Mouse (Mus musculus) adrenal gland, postnatal 14 days (tissue): ENCODE results near the gene Nalcn. TPM values are rescaled to one million over a fixed set of nuclear protein-coding genes. Genes with fewer than 3 reads are reported as not detected.

Experiments used
- total RNA-seq: library from RNA; stranded (reverse); gene quantifications from 2 replicates; pipeline ENCODE4 v1.2.3, GENCODE M21; 2021

Gene Nalcn
- total RNA-seq, 1 experiment from 2014 or later = 5.1 TPM

Other genes starting within 250 kb of the Nalcn start
- 1.7 and 2.9 TPM in 2 replicates for gene Itgbl1, start 32.8 kb upstream of the Nalcn start, total RNA-seq